In genomic region chr2:128263880-128264279, GRCm38 (mm10) we compare ENCODE assay signal across 25 mouse cellular contexts.
"Had no signal": no experiment of that assay in that cellular context is flagged by ENCODE, and none has a peak within 500 bp of the region (broad histone marks: within the 10 kb centered on the region; RNA-seq: fewer than 3 reads in every experiment).

No protein-coding gene starts in this region.

- H3K9me3 ChIP-seq: heart, embryonic 13.5 days; heart, embryonic 15.5 days; hindbrain, embryonic 13.5 days; hindbrain, embryonic 15.5 days; limb, embryonic 13.5 days; limb, embryonic 15.5 days had no signal

- H3K4me3 ChIP-seq: gastrocnemius, adult 2 months; heart, embryonic 13.5 days; heart, embryonic 15.5 days; hindbrain, embryonic 13.5 days; hindbrain, embryonic 15.5 days; layer of hippocampus, adult 2 months; limb, embryonic 13.5 days; limb, embryonic 15.5 days had no signal

- H3K4me2 ChIP-seq: heart, embryonic 11.5 days; heart, embryonic 13.5 days; heart, embryonic 15.5 days; hindbrain, embryonic 13.5 days; hindbrain, embryonic 15.5 days; limb, embryonic 13.5 days; limb, embryonic 15.5 days had no signal

- DNase-seq: gastrocnemius, adult 2 months; gastrocnemius, postnatal 10 days; gastrocnemius, postnatal 25 days; heart, adult 18-20 months; heart, postnatal 14 days; heart, postnatal 36 days; kidney, adult 11 months; kidney, adult 2 months; kidney, adult 9 months; kidney, postnatal 10 days; kidney, postnatal 25 days; kidney, postnatal 4 days; layer of hippocampus, adult 9-11 months; layer of hippocampus, postnatal 36 days; left cerebral cortex, postnatal 4 days had no signal

- H3K36me3 ChIP-seq: heart, embryonic 13.5 days; heart, embryonic 15.5 days; hindbrain, embryonic 13.5 days; hindbrain, embryonic 15.5 days; limb, embryonic 13.5 days; limb, embryonic 15.5 days had no signal

- H3K27me3 ChIP-seq: heart, embryonic 13.5 days; heart, embryonic 15.5 days; hindbrain, embryonic 13.5 days; hindbrain, embryonic 15.5 days; limb, embryonic 13.5 days; limb, embryonic 15.5 days had no signal

- H3K4me1 ChIP-seq: heart, embryonic 15.5 days; hindbrain, embryonic 13.5 days; hindbrain, embryonic 15.5 days; limb, embryonic 13.5 days; limb, embryonic 15.5 days had no signal

- ATAC-seq: hindbrain, postnatal 0 days; intestine, embryonic 16.5 days had no signal

- H3K9ac ChIP-seq: heart, embryonic 13.5 days; heart, embryonic 15.5 days; hindbrain, embryonic 13.5 days; hindbrain, embryonic 15.5 days; limb, embryonic 13.5 days; limb, embryonic 15.5 days had no signal

- H3K27ac ChIP-seq: gastrocnemius, adult 2 months; heart, embryonic 13.5 days; heart, embryonic 15.5 days; hindbrain, embryonic 13.5 days; hindbrain, embryonic 15.5 days; hindbrain, postnatal 0 days; layer of hippocampus, adult 2 months; limb, embryonic 13.5 days; limb, embryonic 15.5 days had no signal
